Mouse (Mus musculus) MEL (cell line): ENCODE measurements around the gene Tab2.

Source experiments
- CHD1 ChIP-seq: IDR thresholded peaks from 2 replicates; pipeline ENCODE4 v1.6.1; 2012; ENCODE audit warnings: low read depth, mild to moderate bottlenecking, inconsistent platforms, low read length, improper control_type of control experiment
- CTCF ChIP-seq, 3 experiments: IDR thresholded peaks in 2 of 3; conservative IDR thresholded peaks in 1 of 3; 2 replicates each; pipeline ENCODE4 v1.5.1; 2011 to 2012; ENCODE audit warnings: low read length in 3 of 3, low read depth in 2 of 3, mild to moderate bottlenecking in 2 of 3, improper control_type of control experiment in 1 of 3, inconsistent platforms in 1 of 3, mixed read lengths in 1 of 3, moderate library complexity in 1 of 3; ENCODE audit not compliant: control insufficient read depth in 1 of 3, insufficient read depth in 1 of 3, poor library complexity in 1 of 3, severe bottlenecking in 1 of 3
- EP300 ChIP-seq, 2 experiments: IDR thresholded peaks; 2 replicates each; pipeline ENCODE4 v1.6.1; 2011; ENCODE audit warnings: improper control_type of control experiment in 2 of 2, low read length in 2 of 2, low read depth in 1 of 2, mild to moderate bottlenecking in 1 of 2
- MYC ChIP-seq: IDR thresholded peaks from 2 replicates; pipeline ENCODE4 v1.6.1; 2011; ENCODE audit warnings: low read depth, mild to moderate bottlenecking, low read length, improper control_type of control experiment, moderate library complexity
- POLR2A ChIP-seq, 2 experiments: IDR thresholded peaks; 2 replicates each; pipeline ENCODE4 v1.6.1; 2011 to 2012; ENCODE audit warnings: low read length in 2 of 2, mild to moderate bottlenecking in 2 of 2, control low read depth in 1 of 2, improper control_type of control experiment in 1 of 2, low read depth in 1 of 2, moderate library complexity in 1 of 2; ENCODE audit not compliant: control insufficient read depth in 1 of 2, insufficient read depth in 1 of 2, poor library complexity in 1 of 2
- RCOR1 ChIP-seq: IDR thresholded peaks from 2 replicates; pipeline ENCODE4 v1.6.1; 2012; ENCODE audit warnings: low read depth, mild to moderate bottlenecking, inconsistent platforms, low read length, improper control_type of control experiment
- SIN3A ChIP-seq: IDR thresholded peaks from 2 replicates; pipeline ENCODE4 v1.6.1; 2012; ENCODE audit warnings: low read length, improper control_type of control experiment, inconsistent platforms
- UBTF ChIP-seq: IDR thresholded peaks from 2 replicates; pipeline ENCODE4 v1.6.1; 2012; ENCODE audit warnings: low read depth, mild to moderate bottlenecking, inconsistent platforms, low read length, improper control_type of control experiment, moderate library complexity, borderline replicate concordance; ENCODE audit not compliant: insufficient read depth
- ZKSCAN1 ChIP-seq: IDR thresholded peaks from 2 replicates; pipeline ENCODE4 v1.6.1; 2012; ENCODE audit warnings: low read depth, mild to moderate bottlenecking, inconsistent platforms, low read length, improper control_type of control experiment, moderate library complexity
- ZNF384 ChIP-seq: IDR thresholded peaks from 2 replicates; pipeline ENCODE4 v1.6.1; 2012; ENCODE audit warnings: low read depth, mild to moderate bottlenecking, inconsistent platforms, low read length, improper control_type of control experiment

- no peak for TF ChIP-seq CTCF (IDR thresholded peaks at IDR 0.05 in 2 of 3, conservative IDR thresholded peaks at IDR 0.05 in 1 of 3; ENCODE audit: control insufficient read depth in 1 of 3, insufficient read depth in 1 of 3, low read depth in 2 of 3, low read length in 3 of 3, poor library complexity in 1 of 3, severe bottlenecking in 1 of 3)
- TF ChIP-seq RCOR1, result no peak
- TF ChIP-seq CHD1, result no peak
- TF ChIP-seq POLR2A (IDR thresholded peaks at IDR 0.05; ENCODE audit: control insufficient read depth in 1 of 2, insufficient read depth in 1 of 2, low read depth in 1 of 2, low read length in 2 of 2, poor library complexity in 1 of 2), result no peak
- no peak for TF ChIP-seq ZNF384
- no peak for TF ChIP-seq UBTF
- no peak for TF ChIP-seq ZKSCAN1
- no peak for TF ChIP-seq EP300 (IDR thresholded peaks at IDR 0.05; ENCODE audit: low read depth in 1 of 2, low read length in 2 of 2)
- TF ChIP-seq SIN3A, result no peak
- no peak for TF ChIP-seq MYC
Observed at GRCm38 (mm10) chr10:7943006-7943405, 13.0 kb downstream of the Tab2 start.
